Mouse (Mus musculus): ENCODE results near the gene Lrrc8d. TPM values are rescaled to one million over a fixed set of nuclear protein-coding genes. Genes with fewer than 3 reads are reported as not detected.

Lrrc8d gene
- total and polyA plus RNA-seq, 2 experiments = 7.0 to 11.6 TPM

DNA sequence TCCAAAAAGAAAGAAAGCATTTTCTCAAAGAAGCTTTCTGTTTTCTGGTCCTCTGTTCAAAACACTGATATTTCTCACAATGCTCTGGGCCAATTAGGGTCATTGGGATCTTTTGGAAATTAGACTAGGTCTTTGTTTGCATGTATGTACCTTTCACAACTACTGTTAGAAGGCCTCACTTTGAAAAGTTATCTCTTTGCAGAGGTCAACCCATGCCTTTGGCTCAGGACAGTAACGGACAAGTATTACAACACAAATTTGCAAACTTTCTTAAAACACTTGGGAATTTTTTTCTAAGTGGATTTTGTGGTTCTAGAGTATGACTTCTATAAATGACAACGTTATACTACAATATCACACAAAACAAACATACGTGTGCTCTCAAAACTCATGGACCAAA lies 128.3 kb downstream of the Lrrc8d start:
- WGBS = 49% methylated on average over 3 of the region's 3 CpGs
- DNase-seq (ENCODE audit: extremely low read depth, low read depth, low spot score) = peak; percentile 79
- Histone ChIP-seq H3K79me2 (ENCODE audit: control insufficient read depth, insufficient read depth, low read length) (no peaks in the 10 kb centered on the region), H3K9ac (ENCODE audit: low read depth, low read length) (no peak overlapping the region), H3K27me3 (ENCODE audit: control insufficient read depth, insufficient read depth, low read length) (no peaks in the 10 kb centered on the region), H3K4me1 (ENCODE audit: control insufficient read depth, insufficient read depth, low read length) (peaks cover 15% of the 10 kb centered on the region), H3K27ac (replicated peaks; ENCODE audit: insufficient read depth, low read depth, low read length) (no peak overlapping the region), H3K4me3 (ENCODE audit: insufficient read depth, low read depth, low read length) (no peak overlapping the region), H3K36me3 (ENCODE audit: control insufficient read depth, insufficient read depth, low read length) (no peaks in the 10 kb centered on the region)
- TF ChIP-seq CTCF (IDR thresholded peaks at IDR 0.05; ENCODE audit: low read depth, low read length) = no peak
- TF ChIP-seq POLR2A (IDR thresholded peaks at IDR 0.05; ENCODE audit: extremely low read depth, insufficient read depth, low read length) = no peak

DNA sequence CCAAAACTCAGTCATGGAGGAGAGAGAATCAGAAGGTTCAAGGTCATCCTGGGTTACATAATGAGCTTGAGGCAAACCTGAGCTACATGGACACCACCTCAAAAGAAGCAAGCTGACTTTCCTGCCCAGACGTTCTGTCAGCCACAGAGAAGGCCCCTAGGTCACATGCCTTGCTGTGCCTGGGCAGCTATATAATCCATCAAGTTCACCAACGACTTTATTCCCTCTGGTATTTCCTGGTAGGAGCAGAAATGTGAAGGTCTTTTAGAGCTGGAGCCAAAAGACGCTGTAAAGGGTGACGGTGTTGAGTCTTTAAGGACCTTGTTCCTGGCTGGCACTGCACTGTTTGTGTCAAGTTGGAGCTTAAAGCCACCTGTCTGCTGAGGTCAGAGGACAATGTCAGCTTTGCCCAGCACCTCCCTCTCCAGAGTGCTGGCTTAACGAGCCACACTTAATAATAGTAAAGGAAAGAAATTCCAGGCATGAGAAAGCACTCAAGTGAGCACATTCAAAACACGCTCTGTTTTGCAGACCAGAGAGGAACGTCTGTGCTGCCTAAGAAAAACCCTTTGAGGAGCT lies 129.3 kb downstream of the Lrrc8d start:
- Histone ChIP-seq H3K4me3 (ENCODE audit: insufficient read depth, low read depth, low read length) (no peak overlapping the region), H3K36me3 (ENCODE audit: control insufficient read depth, insufficient read depth, low read length) (no peaks in the 10 kb centered on the region), H3K79me2 (ENCODE audit: control insufficient read depth, insufficient read depth, low read length) (no peaks in the 10 kb centered on the region), H3K4me1 (ENCODE audit: control insufficient read depth, insufficient read depth, low read length) (peaks cover 15% of the 10 kb centered on the region), H3K27me3 (ENCODE audit: control insufficient read depth, insufficient read depth, low read length) (no peaks in the 10 kb centered on the region), H3K9ac (ENCODE audit: low read depth, low read length) (no peak overlapping the region), H3K27ac (replicated peaks; ENCODE audit: insufficient read depth, low read depth, low read length) (no peak overlapping the region)
- WGBS = 52% methylated on average over 7 of the region's 7 CpGs
- TF ChIP-seq POLR2A (IDR thresholded peaks at IDR 0.05; ENCODE audit: extremely low read depth, insufficient read depth, low read length) = no peak
- no peak for TF ChIP-seq CTCF (IDR thresholded peaks at IDR 0.05; ENCODE audit: low read depth, low read length)
- DNase-seq (ENCODE audit: extremely low read depth, low read depth, low spot score) = peak; percentile 58

DNA sequence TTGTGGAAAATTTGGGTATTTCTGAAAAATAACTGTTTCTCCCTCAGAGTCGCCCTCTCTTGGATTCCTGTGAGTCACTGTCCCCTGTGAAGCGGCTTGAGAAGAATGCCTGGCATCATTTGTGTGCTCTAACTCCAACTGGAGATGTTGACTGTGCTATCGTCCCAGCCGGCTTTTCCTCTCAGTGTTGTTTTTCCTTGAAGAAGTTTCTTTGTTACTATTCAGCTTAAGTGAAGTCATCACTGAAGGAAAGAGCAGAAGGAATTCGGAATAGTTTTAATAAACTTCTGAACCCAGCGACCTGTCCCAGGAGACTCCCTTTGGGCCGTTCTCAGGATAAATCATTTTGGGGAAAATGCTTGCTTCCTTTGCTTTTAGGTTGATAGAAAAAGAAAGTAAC lies 132.4 kb downstream of the Lrrc8d start:
- 91% methylated on average over 7 of the region's 7 CpGs for WGBS

DNA sequence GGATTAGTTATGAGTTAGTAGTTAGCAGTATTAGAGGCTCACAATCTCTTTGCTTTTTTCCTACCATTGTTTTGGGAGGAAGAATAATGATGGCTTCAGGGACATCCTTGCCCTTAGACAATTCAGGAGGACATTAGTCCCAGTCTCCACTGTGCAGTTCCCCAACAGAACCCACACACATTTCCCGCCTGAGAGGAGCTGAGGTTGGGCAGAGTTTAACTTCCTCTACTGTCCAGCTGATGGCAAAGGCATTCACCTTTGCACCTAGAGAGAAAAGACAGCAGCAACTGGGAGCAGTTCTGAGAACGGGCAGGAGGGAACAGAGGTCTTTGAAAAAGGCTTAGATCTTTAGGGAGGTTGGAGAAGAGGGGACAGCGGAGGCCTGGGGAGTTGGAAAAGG lies 134.2 kb downstream of the Lrrc8d start:
- H3K27ac ChIP-seq (replicated peaks; ENCODE audit: insufficient read depth, low read depth, low read length) = no peak overlapping the region
- TF ChIP-seq CTCF (IDR thresholded peaks at IDR 0.05; ENCODE audit: low read depth, low read length) = no peak
- TF ChIP-seq POLR2A (IDR thresholded peaks at IDR 0.05; ENCODE audit: extremely low read depth, insufficient read depth, low read length) = no peak
- DNase-seq (ENCODE audit: extremely low read depth, low read depth, low spot score) = no peak
- no peaks in the 10 kb centered on the region for H3K27me3 ChIP-seq (ENCODE audit: control insufficient read depth, insufficient read depth, low read length)
- 48% methylated on average over 3 of the region's 3 CpGs for WGBS
- H3K79me2 ChIP-seq (ENCODE audit: control insufficient read depth, insufficient read depth, low read length) = no peaks in the 10 kb centered on the region
- peaks cover 5% of the 10 kb centered on the region for H3K4me1 ChIP-seq (ENCODE audit: control insufficient read depth, insufficient read depth, low read length)
- H3K9ac ChIP-seq (ENCODE audit: low read depth, low read length) = no peak overlapping the region
- no peak overlapping the region for H3K4me3 ChIP-seq (ENCODE audit: insufficient read depth, low read depth, low read length)
- no peaks in the 10 kb centered on the region for H3K36me3 ChIP-seq (ENCODE audit: control insufficient read depth, insufficient read depth, low read length)

More for the DNA sequence above, 132.4 kb downstream of the Lrrc8d start:
- no peaks in the 10 kb centered on the region for H3K27me3 ChIP-seq (ENCODE audit: control insufficient read depth, insufficient read depth, low read length)
- H3K27ac ChIP-seq (replicated peaks; ENCODE audit: insufficient read depth, low read depth, low read length) = no peak overlapping the region
- TF ChIP-seq CTCF (IDR thresholded peaks at IDR 0.05; ENCODE audit: low read depth, low read length) (no peak), POLR2A (IDR thresholded peaks at IDR 0.05; ENCODE audit: extremely low read depth, insufficient read depth, low read length) (no peak)
- no peak overlapping the region for H3K4me3 ChIP-seq (ENCODE audit: insufficient read depth, low read depth, low read length)
- H3K79me2 ChIP-seq (ENCODE audit: control insufficient read depth, insufficient read depth, low read length) = no peaks in the 10 kb centered on the region
- DNase-seq (ENCODE audit: extremely low read depth, low read depth, low spot score) = no peak
- H3K9ac ChIP-seq (ENCODE audit: low read depth, low read length) = no peak overlapping the region
- H3K36me3 ChIP-seq (ENCODE audit: control insufficient read depth, insufficient read depth, low read length) = no peaks in the 10 kb centered on the region
- peaks cover 10% of the 10 kb centered on the region for H3K4me1 ChIP-seq (ENCODE audit: control insufficient read depth, insufficient read depth, low read length)

DNA sequence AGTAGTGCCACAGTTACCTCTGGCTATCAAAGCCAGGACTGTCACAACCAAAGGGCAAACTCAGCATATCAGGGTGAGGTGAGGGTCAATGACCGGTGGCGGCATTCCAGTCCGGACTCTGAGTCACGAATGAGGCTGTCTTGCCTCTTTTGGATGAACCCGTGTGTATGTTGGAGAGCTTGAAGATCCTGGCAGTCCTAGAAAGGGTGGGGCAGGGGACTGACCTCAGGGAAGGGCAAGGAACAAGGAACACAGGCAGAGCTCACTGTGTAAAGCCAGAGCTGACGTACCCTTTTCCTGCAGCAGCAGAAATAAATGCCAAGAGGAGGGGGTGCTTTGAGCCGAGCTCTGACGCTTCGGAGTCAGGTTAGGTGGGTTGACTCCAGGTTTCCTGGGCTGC lies 136.2 kb downstream of the Lrrc8d start:
- Histone ChIP-seq H3K4me3 (ENCODE audit: insufficient read depth, low read depth, low read length) (no peak overlapping the region), H3K4me1 (ENCODE audit: control insufficient read depth, insufficient read depth, low read length) (peaks cover 3% of the 10 kb centered on the region), H3K27me3 (ENCODE audit: control insufficient read depth, insufficient read depth, low read length) (no peaks in the 10 kb centered on the region), H3K9ac (ENCODE audit: low read depth, low read length) (no peak overlapping the region), H3K79me2 (ENCODE audit: control insufficient read depth, insufficient read depth, low read length) (no peaks in the 10 kb centered on the region), H3K36me3 (ENCODE audit: control insufficient read depth, insufficient read depth, low read length) (no peaks in the 10 kb centered on the region), H3K27ac (replicated peaks; ENCODE audit: insufficient read depth, low read depth, low read length) (no peak overlapping the region)
- TF ChIP-seq CTCF (IDR thresholded peaks at IDR 0.05; ENCODE audit: low read depth, low read length) (no peak), POLR2A (IDR thresholded peaks at IDR 0.05; ENCODE audit: extremely low read depth, insufficient read depth, low read length) (no peak)
- WGBS = 5% methylated on average over 9 of the region's 9 CpGs
- DNase-seq (ENCODE audit: extremely low read depth, low read depth, low spot score) = peak; percentile 89

DNA sequence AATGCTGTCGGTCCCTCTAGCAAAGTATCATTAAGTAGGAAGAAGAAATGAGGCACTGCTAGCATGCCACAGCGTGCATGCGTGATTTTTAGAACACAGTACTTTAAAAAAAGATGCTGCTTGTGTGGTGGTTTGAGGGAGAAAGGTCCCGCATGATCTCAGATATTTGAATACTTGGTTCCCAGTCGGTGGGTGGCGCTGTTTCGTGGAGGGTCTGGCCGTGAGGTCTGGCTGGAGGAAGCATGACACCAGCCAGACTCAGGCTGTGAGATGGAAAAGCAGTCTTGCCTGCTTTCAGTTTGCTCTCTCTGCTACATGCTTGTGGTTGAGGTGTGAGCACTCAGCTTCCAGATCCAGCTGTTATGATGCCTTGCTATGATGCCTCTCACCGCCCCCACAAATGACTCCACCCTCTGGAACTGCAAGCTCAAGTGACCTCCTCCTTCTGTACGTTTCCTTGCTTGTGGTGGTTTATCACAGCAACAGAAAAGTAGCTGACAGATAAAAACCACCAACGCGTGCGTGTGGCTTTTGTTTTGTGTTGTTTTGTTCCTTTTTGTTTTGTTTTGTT lies 140.1 kb downstream of the Lrrc8d start:
- Histone ChIP-seq H3K79me2 (ENCODE audit: control insufficient read depth, insufficient read depth, low read length) (no peaks in the 10 kb centered on the region), H3K4me1 (ENCODE audit: control insufficient read depth, insufficient read depth, low read length) (peaks cover 3% of the 10 kb centered on the region), H3K9ac (ENCODE audit: low read depth, low read length) (no peak overlapping the region), H3K4me3 (ENCODE audit: insufficient read depth, low read depth, low read length) (no peak overlapping the region), H3K27ac (replicated peaks; ENCODE audit: insufficient read depth, low read depth, low read length) (no peak overlapping the region), H3K36me3 (ENCODE audit: control insufficient read depth, insufficient read depth, low read length) (no peaks in the 10 kb centered on the region), H3K27me3 (ENCODE audit: control insufficient read depth, insufficient read depth, low read length) (no peaks in the 10 kb centered on the region)
- 73% methylated on average over 13 of the region's 13 CpGs for WGBS
- DNase-seq (ENCODE audit: extremely low read depth, low read depth, low spot score) = no peak
- TF ChIP-seq CTCF (IDR thresholded peaks at IDR 0.05; ENCODE audit: low read depth, low read length) (no peak), POLR2A (IDR thresholded peaks at IDR 0.05; ENCODE audit: extremely low read depth, insufficient read depth, low read length) (no peak)
